Mouse (Mus musculus): Measurements from ENCODE around the gene Ndufs6. TPM values are rescaled to one million over a fixed set of nuclear protein-coding genes. Genes with fewer than 3 reads are reported as not detected.

Ndufs6 gene
- total RNA-seq (2021) (100 to 1,000 TPM; 247 to 296 TPM), polyA plus RNA-seq (2012; rRNA removed) (17.4 and 19.1 TPM in 2 replicates)
- long read RNA-seq, transcript Ndufs6-202 (4 exons, 534 nt) = minor isoform, 10 of 126 reads
- long read RNA-seq, transcript Ndufs6-201 (4 exons, 568 nt) = major isoform, 105 of 126 reads
- long read RNA-seq, partial matches to known transcripts = 8 of 126 reads
- long read RNA-seq, other reads (novel, unspliced or antisense) = 3 of 126 reads

DNA sequence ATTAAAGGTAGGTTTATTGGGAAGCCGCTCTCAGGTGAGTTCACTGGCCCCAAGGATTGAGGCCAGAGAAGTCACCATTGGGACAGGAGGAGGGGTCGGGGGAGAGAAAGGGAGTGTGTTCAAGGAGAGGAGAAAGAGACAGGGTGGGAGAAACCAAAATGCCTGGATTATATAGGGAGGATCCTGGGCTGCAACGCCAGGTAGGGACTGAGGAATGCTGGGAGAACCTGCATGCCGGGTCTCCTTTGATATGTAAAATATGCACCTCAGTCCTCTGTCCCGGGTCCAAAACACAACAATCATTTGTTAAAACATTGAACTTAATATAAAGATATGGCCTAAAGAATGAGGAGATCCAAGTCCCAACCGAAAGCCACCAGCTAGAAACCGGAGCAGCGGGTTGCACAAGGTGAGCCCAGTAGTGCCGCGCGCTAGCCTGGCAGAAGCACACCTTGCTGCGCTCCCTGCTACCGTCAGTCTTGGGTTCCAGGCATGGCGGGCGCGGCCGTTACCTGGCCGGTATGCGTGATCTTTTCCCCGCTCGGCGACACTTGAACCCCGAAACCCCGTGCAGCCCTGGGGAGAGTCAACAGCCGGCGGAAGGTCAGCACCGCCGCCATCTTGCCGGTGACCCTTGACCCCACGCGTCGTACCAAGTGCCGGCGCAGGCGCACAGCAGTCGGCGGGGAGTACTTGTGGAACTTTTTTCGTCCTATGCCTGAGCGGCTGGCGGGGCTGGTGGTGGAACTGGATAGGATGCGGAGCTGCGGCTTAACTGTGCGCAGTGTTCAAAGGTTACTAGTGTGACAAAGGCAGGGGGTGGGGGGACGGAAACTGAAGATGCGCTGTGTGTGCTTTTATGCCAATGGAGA is at the start of gene Ndufs6, which contains the start of gene Mrpl36:
TSS of gene Ndufs6 (minus strand) at position 716 of the 872 bp plus-strand sequence.
TSS of gene Mrpl36 (plus strand) at position 687 of the 872 bp plus-strand sequence.
- DNase-seq = peak; percentile 95

GRCm38 (mm10) chr13:73377637-73378036 is 49.3 kb upstream of the Ndufs6 start:
- no peak for DNase-seq

GRCm38 (mm10) chr13:73374612-73375011 is 46.3 kb upstream of the Ndufs6 start:
- no peak for DNase-seq

- no peak for DNase-seq
Measured at GRCm38 (mm10) chr13:73373367-73373766, 45.0 kb upstream of the Ndufs6 start.

- no peak for DNase-seq
Measured at GRCm38 (mm10) chr13:73357106-73357505, 28.8 kb upstream of the Ndufs6 start.

DNA sequence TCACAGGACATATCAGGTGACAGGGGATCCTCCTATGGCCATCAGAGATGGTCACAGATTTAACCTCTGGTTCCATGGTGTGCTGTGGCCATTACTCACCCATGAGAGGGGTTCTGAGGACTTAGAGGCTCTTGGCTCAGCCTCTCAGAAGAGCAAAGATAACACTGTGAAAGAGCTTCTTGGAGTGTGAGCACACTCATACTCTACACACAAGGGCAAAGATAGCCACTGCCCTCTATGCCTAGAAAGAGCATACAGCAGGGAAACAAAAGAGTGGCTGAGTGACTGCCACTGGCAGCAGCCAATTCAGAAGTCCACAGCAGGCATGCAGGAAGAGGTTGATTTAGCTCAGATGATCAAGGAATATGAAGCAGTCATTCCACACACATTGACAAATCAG is 24.1 kb upstream of the Ndufs6 start:
- no peak for DNase-seq

- no peak for DNase-seq
Measured at GRCm38 (mm10) chr13:73351910-73352309, 23.6 kb upstream of the Ndufs6 start.

GRCm38 (mm10) chr13:73350741-73351140 is 22.4 kb upstream of the Ndufs6 start:
- no peak for DNase-seq

- no peak for DNase-seq
Measured at GRCm38 (mm10) chr13:73347922-73348650, 19.7 kb upstream of the Ndufs6 start.

- no peak for DNase-seq
Measured at GRCm38 (mm10) chr13:73347171-73347570, 18.8 kb upstream of the Ndufs6 start.

- DNase-seq = no peak
Measured at GRCm38 (mm10) chr13:73346743-73347142, 18.4 kb upstream of the Ndufs6 start.

GRCm38 (mm10) chr13:73346131-73346530 is 17.8 kb upstream of the Ndufs6 start:
- DNase-seq = no peak

DNA sequence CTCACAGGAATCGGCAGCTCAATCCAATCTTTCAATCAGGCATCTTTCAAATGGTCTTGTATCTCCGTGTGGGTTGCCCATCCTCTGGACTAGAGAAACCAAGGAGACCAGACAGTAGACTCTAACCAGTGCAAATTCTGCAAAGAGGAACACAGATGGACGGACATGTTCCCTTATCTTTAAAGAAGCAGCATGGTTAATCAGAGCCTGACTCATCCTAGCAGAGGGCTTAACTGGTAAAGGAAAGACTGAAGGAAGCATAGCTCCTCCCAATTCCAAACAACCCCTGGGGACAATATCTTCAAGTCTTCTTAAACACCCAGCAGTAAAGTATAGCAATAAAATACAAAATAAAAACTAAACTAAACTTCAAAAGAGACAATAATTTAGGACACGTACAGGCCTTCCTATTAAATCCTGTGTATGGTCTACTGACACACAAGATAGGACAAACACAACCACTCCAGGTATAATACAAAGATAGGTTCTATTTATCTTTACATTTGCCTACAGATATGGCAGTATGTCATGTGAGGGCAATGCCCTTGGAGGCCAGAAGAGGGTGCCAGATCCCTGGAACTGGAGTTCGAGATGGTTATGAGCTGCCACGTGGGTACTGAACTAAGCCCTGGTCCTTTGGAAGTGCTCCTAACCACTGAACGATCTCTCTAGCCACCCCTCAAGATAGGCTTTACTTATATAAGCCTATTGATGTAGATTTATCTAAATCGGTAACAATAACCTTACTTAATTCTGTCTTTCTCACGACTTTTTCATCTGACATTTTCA is 17.0 kb upstream of the Ndufs6 start:
- DNase-seq = no peak

- no peak for DNase-seq
Measured at GRCm38 (mm10) chr13:73336753-73337152, 8.4 kb upstream of the Ndufs6 start.

DNA sequence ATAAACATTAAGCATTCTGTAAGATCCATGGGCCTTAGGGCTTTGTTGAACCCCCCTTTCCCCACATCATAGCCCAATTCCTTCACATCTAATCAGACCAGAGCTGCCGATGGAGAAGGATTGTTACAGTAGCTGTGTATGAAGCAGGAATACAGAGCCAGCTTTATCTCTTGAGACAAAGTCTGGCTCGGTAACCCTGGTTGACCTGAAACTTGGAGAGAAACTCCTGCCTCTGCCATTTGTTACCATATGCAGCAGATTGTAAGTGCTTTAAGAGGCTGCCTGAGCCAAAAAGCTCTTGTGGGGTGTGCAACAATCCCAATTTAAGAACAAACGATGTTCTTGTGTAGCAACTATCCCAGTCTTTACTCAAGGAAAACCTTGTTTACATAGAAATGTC is 3.4 kb upstream of the Ndufs6 start:
- peak; percentile 13 for DNase-seq

DNA sequence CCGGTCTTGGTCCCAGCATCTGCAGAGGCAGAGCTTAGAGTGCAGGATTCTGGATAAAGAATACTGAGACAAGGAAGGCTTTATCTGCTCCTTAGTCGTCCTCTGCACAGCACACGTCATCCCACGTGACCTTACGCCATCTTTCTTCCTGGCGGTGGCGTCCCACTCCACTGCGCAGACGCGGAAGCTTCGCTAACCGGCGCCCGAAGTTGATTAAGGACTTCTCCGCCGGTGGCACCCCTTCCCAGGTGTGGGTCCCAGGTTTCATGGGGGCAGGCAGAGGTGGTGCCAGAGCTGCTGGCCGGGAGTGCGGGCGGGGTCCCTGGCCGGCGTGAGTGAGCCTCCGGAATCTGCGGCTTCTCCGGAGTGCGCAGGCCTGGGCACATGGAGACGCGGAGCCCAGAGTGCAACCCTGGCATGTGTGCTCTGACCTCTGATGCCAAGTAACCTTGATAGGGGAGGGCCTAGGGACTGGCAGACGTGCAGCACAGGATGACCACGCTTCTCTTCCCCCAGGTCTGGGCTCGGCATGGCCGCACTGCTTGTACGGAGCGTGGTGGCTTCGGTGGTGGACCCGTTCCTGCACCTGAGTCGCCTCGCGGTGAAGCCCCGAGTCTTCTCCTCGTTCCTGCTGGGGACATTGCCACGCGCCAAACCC is 2.6 kb upstream of the Ndufs6 start:
- peak; percentile 93 for DNase-seq

DNA sequence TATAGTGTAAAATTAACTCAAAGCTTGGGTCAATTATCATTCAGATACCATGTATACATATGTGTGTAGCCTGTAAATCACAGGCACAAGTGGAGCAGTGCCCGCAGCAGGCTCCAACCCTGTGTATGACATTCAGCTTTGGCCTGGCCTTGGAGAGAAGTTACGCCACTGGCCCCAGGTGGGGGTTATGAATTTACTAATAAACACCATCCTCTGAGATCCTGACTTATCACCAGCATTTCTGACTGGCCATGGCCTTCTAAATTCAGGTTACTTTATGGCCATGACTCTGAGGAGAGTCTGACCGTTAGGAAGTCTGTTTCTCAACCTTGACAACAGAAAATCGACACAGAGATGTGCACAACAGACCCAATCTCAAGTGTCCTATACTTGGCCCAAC is 4.9 kb downstream of the Ndufs6 start:
- DNase-seq = peak; percentile 34

DNA sequence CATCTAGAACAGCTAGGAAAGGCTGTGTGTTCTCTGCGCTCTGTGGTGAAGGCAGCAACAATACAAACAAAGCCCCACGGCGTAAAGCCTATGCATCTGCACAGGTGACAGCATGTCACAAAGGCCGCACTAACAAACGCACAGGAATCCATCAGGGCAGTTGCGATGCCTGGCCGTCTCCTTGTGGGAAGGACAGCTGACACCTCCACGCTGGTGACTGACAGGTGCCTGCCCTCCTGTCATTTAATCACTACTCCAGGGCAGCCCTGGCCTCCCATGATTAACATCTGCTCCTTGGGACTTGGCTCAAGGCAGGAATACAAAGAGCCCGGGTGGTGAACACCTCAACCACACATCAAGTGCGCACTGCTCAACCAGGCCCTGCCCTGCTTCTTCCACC is 5.7 kb downstream of the Ndufs6 start:
- no peak for DNase-seq

DNA sequence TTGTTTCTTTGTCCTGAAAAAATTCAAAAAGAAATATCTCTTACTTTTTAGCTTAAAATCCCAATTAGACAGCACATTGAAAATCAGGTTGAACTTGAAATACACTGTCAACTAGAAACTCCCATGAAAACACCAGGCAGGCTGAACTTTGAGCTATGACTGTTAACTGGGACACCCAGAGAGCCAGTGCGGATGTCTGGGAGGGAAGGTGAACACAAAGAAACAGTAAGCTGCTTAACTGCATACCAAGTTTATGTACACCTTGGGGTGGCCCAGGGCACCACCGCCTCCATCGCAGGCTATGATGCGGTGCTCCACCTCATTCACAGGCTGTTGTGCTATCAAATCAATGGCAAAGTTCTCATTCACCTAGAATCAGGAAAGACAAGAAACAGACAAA is 8.3 kb downstream of the Ndufs6 start:
- no peak for DNase-seq

- peak; percentile 46 for DNase-seq
Measured at GRCm38 (mm10) chr13:73310183-73310929, 18.0 kb downstream of the Ndufs6 start.

GRCm38 (mm10) chr13:73306430-73306829 is 21.9 kb downstream of the Ndufs6 start:
- no peak for DNase-seq

All from adrenal gland, adult 2 months (tissue).